Mouse (Mus musculus): ENCODE measurements around the gene Ncor2. TPM values are rescaled to one million over a fixed set of nuclear protein-coding genes. Genes with fewer than 3 reads are reported as not detected.

Ncor2 gene
- total RNA-seq, 4 experiments from 2014 or later = 171 to 184 (median 179) TPM

DNA sequence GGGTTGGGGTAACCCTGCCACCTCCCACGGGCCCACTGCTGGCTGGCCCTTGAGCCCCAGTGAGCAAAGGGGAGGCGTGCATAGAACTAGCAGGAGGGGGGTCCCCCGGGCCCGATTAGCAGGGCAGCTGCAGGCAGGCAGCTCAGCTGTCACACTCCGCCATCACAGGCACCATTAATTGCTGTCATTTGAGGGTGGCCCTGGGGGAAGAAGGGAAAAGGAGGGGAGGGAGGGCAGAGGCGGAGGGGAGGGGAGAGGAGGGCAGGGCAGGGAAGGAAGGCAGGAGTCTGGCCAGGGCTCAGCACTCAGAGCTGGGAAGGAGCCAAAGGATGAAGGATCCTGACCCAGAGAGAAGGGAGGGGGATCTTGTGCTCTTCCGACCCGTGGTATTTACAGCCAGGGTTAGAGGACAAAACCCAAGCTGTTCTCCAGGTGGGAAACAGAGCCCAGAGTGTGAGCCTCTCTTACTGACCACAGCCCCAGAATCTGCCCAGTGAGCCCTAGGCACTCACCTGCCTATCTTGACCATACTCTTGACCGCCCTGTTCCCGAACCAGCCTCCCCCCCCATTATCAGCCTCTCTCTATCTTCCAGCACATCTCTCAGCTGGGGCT, 28.0 kb downstream of the Ncor2 start:
- DNase-seq (ENCODE audit: low spot score in 2 of 2) = no peak

DNA sequence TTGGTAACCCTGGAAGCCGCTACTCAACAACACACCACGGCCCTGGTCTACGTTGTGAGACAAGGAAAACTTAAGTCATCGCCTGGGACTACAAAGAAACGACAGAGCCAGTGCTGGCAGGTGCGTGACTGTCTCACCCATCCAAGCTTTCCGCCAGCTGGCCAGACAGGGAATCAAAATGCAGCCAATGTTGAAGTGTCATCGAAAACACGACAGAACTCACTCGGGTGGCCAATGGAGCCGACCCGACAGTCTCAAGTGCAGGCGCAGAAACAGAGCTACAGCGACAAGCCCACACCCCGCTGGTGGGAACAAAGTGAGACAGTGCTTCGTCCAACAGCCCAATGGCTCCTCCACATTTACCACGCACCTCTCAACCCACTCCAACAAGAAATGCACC, 29.9 kb downstream of the Ncor2 start:
- no peak for DNase-seq (ENCODE audit: low spot score in 2 of 2)

DNA sequence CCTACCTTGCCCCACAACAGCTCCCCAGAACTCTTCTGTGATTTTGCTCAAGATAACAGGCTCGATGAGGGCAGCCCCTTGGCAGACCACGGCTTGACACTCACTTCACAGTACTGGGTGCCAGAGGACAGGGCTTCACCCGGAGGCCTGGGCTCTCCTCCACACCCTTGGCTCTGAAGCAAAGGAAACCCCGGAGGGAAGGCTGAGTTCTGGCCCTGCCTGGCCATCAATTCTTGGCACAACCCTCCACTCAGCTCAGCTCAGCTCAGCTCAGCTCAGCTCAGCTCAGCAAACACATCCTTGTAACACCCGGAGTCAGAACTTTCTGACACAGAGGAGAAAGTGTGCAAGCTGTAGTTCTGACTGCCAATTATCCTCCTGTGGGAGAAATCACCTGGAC, 30.3 kb downstream of the Ncor2 start:
- no peak for DNase-seq (ENCODE audit: low spot score in 2 of 2)

DNA sequence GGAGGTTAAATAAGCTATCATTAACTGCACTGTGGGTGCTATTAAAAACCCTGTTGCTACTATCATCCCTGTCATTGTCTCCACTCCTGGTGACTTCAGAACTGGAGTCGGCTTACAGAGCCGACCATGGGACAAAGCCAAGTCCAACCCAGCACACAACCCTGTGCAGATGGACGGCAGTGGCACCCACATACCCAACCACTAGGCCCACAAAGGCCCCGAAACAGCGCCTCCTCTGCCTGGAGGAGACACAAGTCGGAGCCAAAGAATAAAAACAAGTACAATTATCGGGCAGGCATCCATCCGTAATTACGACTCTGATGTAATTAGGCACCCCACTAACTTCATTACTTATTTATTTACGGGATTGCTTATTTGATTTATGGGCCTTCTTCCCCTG, 30.8 kb downstream of the Ncor2 start:
- no peak for DNase-seq (ENCODE audit: low spot score in 2 of 2)

DNA sequence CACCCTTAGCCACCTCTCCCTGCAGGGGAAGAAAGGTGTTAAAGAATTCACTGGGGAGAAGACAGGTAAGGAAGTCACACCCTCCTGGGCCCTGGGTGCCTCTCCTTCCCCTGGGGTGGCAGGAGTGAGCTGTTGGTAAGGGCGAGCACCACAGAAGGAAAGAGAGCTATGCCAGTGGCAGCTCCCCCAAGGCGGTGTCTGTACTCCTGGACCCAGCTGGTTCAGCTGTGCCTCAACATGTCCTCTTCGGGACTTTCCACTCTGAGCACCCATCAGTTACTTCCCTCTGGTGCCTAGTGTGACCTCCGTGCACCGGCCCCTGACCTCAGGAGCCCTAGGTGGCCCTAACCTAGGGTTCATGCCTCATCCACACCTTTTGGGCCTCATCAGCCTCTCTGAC, 31.9 kb downstream of the Ncor2 start:
- DNase-seq (ENCODE audit: low spot score in 2 of 2) = no peak

DNA sequence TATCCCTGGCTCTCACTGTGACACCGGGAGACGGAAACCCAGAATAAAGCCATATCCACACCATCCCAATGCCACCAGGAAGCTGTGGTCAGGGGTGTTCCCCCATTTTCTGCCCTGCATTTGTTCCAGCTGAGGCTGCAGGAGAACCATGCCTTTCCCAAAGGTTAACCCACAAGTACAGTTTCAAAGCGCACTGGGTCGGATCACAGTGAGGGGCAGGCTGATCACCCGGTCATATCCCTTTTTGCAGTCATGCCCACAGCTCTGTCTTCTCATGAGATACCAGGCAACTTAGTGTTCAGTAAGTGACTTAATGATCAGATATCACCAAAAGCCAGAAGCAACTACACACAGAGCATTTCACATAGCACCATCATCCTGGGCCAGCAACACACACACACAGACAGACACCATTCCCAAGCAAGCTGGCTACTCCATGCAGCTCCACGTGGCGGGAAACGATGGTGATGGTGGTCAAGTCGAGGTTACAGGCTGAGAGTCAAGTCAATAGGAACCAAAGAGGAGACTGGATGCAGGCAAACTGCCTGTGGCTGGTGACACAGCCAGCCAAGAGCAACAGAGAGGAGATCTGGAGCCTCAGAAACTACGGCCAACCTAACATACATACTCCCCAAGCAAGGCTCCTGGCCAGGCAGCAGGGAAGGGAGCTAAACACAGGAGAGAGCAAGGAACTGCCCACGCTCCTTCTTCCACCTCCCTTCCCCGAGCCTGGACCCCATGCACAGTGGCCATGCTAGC, 35.7 kb downstream of the Ncor2 start:
- DNase-seq (ENCODE audit: low spot score in 2 of 2) = no peak

DNA sequence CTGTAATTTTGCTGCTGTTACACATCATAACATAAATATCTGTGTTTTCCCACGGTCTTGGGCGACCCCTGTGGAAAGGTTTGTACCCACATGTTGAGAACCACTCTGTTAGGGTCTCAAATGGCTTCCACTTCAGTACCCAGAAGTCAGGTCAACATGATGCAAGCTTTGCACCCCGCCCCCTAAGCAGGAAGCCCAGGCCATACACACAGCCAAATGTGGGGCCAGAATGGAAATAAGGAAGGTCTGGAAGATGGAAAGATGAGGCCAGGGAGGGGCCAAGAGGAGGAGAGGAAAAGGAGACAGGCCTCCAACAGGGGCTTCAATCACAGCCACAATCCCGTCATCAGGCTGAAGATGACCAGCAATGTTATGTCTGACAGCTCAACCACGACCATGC, 37.1 kb downstream of the Ncor2 start:
- no peak for DNase-seq (ENCODE audit: low spot score in 2 of 2)

DNA sequence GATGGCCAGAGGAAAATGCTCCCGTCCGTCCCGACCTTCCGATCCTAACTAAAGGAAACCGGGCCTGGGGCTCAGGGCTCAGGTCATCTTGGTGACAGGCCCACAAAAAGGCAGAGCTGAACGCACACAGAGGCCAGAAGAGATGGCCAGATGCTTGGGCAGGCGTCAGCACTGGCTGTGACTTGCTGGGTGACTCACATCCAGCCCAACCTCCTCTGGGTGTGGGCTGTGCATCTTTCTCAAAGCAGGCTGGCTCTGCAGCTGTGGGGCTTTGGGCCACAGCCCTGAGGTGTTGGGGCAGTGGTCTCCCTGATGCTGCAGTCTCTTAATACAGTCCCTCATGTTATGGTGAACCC, 37.5 kb downstream of the Ncor2 start:
- DNase-seq (ENCODE audit: low spot score in 2 of 2) = peak in 1 of 2 experiments; percentile 80

DNA sequence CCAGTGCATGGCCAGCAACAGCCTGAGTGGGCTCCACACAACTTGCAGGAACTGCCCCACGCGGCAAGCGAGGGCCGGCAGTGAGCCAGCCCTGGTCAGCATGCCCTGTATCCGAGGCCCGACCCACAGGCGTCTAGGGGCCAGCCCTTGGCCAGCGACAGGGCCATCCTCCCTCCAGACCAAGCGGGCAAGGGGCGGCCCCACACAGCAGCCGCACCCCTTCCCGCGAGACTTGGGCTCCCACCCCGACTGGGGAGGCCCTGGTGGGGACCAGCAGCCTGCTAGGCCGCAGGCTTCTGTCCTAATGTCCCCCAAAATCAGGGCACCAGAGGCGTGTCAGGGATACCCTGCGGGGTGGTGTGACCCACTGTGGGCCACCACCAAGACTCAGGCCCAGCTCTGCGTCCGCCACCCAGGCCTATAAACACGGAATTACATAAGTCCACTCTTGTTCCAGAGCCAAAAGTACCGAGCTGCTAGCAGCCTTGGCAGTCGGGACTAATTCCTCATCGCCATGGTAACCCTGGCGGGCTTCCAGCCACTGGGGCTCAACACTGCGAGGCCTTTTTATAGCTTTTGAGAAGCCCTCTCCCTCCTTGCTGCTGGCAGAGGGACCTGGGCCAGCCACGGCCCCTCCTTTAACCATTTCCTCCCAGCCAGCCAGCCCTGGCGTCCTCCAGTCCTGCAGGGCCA, 38.0 kb downstream of the Ncor2 start:
- DNase-seq (ENCODE audit: low spot score in 2 of 2) = peak; percentile 98 to 99

DNA sequence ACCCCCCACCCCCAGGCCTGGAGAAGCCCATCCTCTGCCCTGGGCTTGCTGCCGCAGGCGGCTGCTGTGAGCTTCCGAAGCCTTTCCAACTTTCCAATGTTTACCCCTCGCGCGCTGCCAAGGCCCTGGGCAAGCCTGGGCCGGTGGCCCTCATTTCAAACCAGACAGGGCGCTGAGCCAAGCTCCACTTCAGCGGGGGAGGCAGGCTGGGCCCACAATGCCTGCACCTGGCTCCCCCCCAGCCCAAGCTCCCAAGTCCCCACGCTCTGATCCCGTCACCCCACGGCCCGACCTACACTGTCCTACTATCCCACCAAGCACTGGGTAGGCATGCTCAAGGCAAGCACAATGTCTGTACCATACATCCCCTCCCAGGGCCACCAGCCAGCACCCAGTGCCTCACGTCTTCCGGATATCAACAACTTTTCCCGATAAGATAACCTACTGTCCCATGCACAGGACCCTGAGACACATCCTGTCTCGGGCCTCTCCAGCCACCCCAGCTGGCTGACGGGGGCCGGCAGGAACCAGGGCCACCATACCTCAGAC, 38.8 kb downstream of the Ncor2 start:
- DNase-seq (ENCODE audit: low spot score in 2 of 2) = peak in 1 of 2 experiments; percentile 75

DNA sequence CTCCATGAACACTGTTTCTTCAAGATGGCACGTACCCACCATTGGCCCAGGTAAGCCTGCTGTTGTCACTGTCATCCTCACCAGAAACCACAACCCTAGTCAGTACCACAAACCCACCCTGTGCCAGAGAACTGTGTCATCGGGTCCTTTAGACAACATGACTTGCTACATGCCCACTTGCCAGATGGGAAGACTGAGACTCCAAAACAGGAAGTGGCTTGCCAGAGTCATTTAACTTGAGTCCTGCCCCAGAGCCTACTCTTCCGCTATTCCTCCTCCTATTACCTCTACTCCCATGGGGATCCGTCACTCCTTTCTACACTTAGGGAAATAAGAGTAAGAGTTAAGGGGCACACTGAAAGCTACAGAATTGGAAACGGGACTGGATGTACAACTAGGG, 39.4 kb downstream of the Ncor2 start:
- DNase-seq (ENCODE audit: low spot score in 2 of 2) = no peak

DNA sequence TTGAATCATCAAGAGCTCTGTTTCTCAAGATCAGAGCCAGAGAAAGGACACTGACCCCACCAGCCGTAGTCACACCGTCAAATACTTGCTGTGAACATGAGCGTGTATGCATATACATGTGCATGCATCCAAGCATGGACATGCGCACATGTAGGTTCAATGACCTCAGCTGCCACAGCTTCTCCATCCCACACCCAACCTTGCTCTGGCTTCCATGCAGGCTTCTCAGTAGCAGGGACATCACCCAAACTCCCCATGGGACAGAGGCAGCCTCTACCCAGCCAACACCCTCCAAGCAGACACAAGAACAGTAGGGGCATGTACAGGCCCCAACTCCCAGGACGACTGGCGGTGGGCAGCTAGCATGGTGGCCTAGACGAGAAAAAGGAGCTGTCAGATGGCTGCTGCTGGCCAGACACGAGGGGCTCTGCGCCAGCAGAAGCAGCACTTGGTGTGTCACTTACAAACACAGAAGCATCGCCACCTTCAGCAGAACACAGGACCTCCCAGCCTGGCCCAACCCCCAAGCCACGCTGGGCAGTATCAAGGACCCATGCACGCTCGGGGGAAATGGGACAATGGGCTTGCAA, 40.1 kb downstream of the Ncor2 start:
- DNase-seq (ENCODE audit: low spot score in 2 of 2) = no peak

DNA sequence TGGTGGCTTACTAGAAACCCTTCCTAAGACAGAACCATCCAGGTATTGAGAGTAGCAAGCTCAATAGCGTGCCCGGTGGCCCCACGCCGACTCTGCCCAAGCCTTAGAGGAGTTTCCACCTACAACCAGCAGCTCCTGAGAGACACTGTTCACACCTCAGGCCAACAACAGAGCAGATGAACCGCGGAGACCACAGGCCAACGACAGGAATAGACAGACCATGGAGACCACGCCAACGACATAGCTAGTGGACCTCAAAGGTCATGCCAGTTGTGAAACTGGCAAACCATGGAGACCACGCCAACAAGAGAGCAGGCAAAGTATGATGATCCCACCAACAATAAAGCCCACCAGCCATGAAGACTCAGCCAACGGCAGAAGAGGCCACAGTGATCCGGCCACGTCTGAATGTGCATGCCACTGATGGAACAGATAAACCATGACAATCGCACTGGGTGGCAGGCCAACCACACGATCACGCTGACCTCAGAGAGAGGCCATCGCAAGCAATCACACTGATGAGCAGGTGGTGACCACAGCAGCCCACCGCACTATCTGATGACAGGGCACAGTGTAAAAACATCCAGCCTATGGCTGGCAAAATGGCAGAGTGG, 41.2 kb downstream of the Ncor2 start:
- no peak for DNase-seq (ENCODE audit: low spot score in 2 of 2)

DNA sequence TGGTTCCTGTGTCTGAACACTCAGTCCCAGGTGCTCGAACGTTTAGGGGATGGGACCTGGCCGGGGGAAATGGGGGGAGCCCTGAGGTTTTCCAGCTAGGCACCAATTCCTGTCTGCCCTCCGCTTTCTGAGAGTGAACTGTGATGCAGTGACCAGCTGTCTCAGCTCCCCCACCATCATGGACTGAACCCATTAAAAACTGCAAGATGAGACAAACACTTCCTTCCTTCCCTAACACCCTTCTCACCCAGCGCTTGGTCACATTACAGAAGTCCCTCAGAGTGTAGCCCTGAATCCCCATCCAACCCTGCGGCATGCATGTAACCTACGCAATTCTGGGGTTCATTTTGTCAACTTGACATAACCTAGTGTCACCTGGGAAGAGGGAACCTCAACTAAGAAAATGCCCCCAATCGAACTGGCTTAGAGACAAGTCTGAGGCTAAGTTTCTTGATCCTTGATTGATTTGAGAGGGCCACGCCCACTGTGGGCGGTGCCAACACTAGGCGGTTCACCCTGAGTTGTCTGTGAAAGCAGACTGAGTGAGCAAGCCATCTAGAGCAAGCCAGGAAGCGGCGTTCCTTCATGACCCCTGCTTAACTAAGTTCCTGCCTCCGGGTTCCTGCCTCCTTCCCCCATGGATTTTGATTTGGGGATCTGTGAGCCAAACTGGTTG, 41.9 kb downstream of the Ncor2 start:
- DNase-seq (ENCODE audit: low spot score in 2 of 2) = no peak

DNA sequence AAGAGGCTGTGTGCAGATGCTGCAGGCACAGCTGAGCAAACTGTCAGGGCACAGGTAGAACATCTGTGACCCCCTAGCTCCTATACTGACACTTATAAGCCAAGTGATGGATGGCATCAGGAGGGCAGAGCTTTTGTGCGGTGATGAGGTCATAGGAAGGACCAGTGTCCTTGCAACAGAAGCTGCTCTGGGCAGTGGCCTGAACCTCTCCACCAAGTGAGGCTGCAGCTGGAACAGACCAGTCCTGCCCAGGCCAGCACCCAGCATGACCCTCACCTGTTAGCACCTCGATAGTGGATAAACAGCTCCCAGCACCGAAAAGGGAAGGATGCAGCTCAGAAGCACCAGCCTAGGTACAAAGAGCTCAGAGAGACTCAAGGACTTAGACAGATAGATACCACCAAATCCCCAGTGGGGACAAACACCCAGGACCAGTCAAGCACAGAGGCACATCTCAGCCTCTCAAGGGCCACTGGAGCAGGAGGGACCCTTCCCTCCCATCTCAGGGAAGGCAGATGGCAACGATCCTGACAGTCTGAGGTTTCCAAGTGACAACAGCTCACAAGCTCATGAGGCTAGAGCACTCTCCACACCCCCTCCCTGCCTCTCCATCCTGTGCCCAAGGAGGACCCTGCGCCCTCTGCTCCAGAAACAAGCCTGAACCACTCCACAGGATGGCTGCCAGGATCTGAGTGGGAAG, 42.6 kb downstream of the Ncor2 start:
- no peak for DNase-seq (ENCODE audit: low spot score in 2 of 2)

DNA sequence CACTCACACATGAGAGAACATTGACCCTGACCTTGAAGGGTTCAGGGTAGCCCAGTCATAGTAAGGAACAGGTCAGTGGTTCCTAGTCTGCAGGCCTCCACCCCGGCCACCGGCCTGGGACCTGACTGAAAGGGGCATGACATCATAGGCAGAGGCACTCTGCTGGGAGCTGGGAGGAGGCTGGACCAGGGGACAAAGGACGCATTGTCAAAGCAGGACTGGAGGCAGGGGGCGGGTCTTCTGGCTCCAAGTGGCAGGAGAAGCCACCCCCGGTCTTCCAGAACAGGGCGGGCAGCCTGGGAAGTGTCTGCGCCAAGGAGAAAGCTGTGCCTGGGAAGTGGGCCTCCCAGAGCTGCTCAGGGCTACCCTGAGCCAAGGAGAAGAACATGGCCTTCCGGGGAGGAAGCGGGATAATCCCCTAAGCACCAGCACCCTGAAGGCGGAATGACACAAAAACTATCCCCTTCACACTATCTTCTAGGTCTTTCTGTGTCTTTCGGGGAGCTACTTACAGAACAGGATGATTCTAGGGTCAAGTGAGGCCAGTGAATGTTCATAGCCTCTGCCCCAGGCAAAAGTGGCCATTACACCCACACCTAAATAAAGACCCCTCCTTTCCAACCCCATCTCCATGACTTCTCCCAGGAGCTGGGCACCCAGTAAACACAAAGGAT, 44.1 kb downstream of the Ncor2 start:
- peak in 1 of 2 experiments; percentile 83 for DNase-seq (ENCODE audit: low spot score in 2 of 2)

DNA sequence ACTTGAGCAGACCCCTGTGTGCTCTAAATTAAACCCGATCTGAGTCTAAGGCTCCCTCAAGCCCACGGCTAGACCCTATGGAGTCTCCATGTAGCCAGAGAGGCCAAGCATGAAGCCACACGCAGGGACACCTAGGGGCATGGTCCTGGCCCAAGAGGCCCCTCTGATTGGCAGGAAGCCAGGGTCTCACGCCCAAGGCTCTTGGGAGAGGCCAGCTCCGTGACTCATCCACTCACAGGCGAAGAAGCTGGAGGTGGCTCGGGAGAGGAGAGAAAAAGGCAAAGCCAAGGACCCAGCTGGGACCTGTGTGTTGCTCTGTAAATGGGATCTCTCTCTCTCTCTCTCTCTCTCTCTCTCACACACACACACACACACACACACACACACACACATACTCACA, 44.6 kb downstream of the Ncor2 start:
- DNase-seq (ENCODE audit: low spot score in 2 of 2) = no peak

DNA sequence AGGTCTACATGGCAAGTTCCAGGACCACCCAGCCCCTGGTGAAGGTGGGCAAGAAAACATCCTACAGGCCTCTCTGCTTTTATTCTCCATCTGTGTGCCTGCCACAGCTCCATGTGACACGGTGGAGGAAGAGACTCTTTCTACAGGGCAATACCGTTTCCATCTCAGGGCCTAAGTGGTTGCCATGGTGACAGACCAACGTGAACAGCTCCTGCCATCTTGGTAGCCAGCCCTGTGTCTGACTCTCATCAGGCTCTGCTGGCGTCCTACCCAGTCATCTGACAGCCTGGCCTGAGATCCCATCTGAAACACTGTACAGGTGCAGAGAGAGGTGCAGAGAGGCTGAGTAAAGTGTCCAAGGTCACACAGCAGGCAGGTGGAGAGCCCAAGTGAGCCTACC, 45.4 kb downstream of the Ncor2 start:
- DNase-seq (ENCODE audit: low spot score in 2 of 2) = no peak

DNA sequence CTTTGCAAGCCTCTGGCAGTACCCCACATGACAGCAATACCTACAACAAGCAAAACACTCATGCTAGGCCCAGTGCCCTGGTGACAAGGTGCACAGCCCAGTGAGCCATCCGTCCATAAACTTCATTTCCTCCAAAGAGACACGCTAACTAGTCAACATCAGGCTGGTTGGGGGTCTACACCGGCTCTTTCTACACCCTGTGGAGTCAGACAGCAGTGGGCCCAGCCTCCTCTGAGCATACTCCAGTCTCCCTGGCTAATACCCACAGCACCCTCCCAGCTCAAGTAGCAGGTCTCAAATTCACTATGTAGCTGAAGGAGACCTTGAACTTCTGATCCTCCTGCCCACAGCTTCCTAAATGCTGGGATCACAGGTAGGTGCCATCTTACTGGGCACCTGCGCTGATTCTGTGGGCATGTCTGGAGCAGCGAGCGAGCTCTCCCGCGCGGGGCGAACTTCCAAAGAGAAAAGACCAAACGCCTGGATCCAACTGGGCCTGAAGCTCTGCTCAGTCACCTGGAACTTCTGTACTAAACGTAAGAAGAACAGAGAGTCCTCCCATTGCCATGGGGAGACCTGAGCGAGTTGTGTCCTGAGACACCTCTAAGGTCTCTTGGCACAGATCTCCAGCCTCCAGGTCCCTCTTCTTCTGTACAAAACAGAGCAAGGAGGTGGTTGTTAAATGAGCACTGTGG, 46.3 kb downstream of the Ncor2 start:
- DNase-seq (ENCODE audit: low spot score in 2 of 2) = no peak

Data from left cerebral cortex, adult 8-10 months (tissue).